Mouse (Mus musculus) neural tube, embryonic 12.5 days (tissue): ENCODE results near the gene Elk3. TPM values are rescaled to one million over a fixed set of nuclear protein-coding genes. Genes with fewer than 3 reads are reported as not detected.

ENCODE experiments used
- ATAC-seq: fragments of 200-750 bp; cut with Nextera tagmentation; 2 replicates; pipeline ENCODE4 v1.8.0; 2017; ENCODE audit warnings: low read depth, mild to moderate bottlenecking, moderate TSS enrichment, moderate library complexity; ENCODE audit not compliant: low FRiP score
- H3K27ac ChIP-seq: fragments of 300-500 bp; sonication (generic); 2 replicates; pipeline ENCODE4 v1.5.1; 2016
- H3K27me3 ChIP-seq: fragments of 300-500 bp; sonication (generic); replicated peaks from 2 replicates; pipeline ENCODE4 v1.6.1; 2016; ENCODE audit warnings: mild to moderate bottlenecking
- H3K36me3 ChIP-seq: fragments of 300-500 bp; sonication (generic); 2 replicates; pipeline ENCODE4 v1.6.1; 2016; ENCODE audit warnings: mild to moderate bottlenecking
- H3K4me1 ChIP-seq: fragments of 300-500 bp; sonication (generic); 2 replicates; pipeline ENCODE4 v1.6.1; 2016
- H3K4me2 ChIP-seq: fragments of 300-500 bp; sonication (generic); replicated peaks from 2 replicates; pipeline ENCODE4 v1.6.1; 2016; ENCODE audit warnings: mild to moderate bottlenecking
- H3K4me3 ChIP-seq: fragments of 300-500 bp; sonication (generic); 2 replicates; pipeline ENCODE4 v1.5.1; 2016
- H3K9ac ChIP-seq: fragments of 300-500 bp; sonication (generic); 2 replicates; pipeline ENCODE4 v1.6.1; 2016; ENCODE audit warnings: mild to moderate bottlenecking
- H3K9me3 ChIP-seq: fragments of 300-500 bp; sonication (generic); 2 replicates; pipeline ENCODE4 v1.6.1; 2016; ENCODE audit warnings: mild to moderate bottlenecking
- WGBS: fragments of 180-500 bp; shearing (Covaris S2); methylation state at CpG from one replicate; pipeline ENCODE4 v1.1.7; 2016; 5-methylcytosine and 5-hydroxymethylcytosine counted together
- polyA plus RNA-seq: library from polyadenylated mRNA; unstranded; fragments of >200 nt; fragmentation: Nextera tagmentation; extraction: Ambion mirVana; gene quantifications from 2 replicates; pipeline ENCODE4 v1.2.1, GENCODE M21; 2016

Elk3 gene
- polyA plus RNA-seq, 1 experiment from 2014 or later, result 21.3 TPM

DNA sequence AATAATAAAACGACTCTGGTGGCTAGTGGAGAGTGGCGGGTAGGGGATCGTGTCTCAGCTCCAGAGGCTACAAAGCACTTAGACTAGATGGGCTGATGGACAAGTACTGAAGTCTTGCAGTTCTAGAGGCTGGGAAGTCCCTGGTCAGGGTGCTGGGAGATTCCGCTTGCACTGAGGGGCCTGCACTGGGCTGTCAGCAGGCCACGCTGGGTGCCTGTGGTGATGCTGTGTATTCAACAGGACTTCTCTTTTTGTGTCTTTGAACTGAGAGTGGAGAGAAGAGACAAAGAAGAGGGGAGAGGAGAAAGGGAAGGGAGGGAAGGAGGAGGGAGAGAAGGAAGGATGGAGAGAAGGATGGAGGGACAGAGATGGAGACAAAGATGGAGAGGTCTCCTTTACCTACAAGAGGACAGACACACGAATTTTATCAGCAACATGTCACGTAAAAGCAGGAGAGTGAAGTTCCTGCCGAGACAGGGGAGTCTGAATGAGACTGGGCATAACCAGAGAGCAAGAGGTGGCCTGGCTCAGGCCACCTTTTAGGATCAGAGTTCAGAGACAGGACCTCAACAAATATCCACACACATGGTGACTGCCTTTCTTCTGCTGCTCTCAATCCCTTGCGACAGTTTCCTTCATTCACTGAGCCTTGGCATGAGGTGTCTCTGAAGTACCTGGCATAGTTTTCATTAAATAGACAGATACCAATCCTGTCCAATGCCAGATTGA is 35.4 kb upstream of the Elk3 start:
- 82% methylated on average over 9 of the region's 9 CpGs for WGBS
- Histone ChIP-seq H3K27ac (no peak overlapping the region), H3K4me1 (no peaks in the 10 kb centered on the region), H3K36me3 (no peaks in the 10 kb centered on the region), H3K4me3 (no peak overlapping the region), H3K9me3 (no peaks in the 10 kb centered on the region), H3K9ac (no peak overlapping the region), H3K27me3 (no peaks in the 10 kb centered on the region), H3K4me2 (no peak overlapping the region)
- no peak for ATAC-seq

DNA sequence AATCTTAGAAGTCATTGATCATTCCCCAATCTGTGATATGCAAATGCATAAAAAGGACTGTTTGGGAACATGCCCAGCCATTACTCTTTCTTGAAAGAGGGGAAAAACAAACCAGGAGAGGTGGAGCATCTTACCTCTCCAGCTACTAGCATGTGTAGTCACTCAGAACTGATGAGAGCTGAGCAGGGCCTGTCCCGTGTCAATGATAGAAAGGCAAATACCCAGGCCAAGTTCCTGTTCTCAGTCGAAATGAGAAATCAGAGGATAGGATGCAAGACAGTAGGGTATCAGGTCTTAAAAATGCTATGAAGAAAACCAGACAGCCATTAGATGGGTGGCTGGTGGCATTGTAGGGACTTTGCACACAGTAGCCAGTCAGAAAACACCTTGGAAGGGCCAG is 34.6 kb upstream of the Elk3 start:
- no peak overlapping the region for H3K27ac ChIP-seq
- no peak overlapping the region for H3K4me3 ChIP-seq
- H3K9ac ChIP-seq, result no peak overlapping the region
- 90% methylated on average over 2 of the region's 2 CpGs for WGBS
- H3K27me3 ChIP-seq, result no peaks in the 10 kb centered on the region
- no peaks in the 10 kb centered on the region for H3K9me3 ChIP-seq
- ATAC-seq, result no peak
- no peak overlapping the region for H3K4me2 ChIP-seq
- H3K36me3 ChIP-seq, result no peaks in the 10 kb centered on the region
- no peaks in the 10 kb centered on the region for H3K4me1 ChIP-seq

DNA sequence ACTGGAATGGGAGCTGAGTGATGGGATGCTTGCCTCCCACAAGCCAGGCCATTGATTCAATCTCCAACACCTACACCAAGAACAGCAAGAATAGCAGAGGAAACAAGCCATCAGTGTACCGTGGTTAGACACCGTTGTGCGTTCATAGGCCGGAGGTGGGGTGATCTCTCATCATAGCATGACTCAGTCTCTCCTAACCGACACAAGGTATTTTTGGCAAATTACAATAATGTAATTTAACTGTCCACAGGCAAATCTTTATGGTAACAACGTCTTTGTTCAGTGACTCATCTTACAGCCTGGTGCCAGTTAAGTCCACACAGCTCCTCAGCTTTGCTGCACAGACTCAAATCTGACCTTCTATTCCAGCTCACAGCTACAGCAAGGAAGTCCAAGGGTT is 32.5 kb upstream of the Elk3 start:
- WGBS, result 93% methylated on average over 6 of the region's 6 CpGs
- no peaks in the 10 kb centered on the region for H3K36me3 ChIP-seq

DNA sequence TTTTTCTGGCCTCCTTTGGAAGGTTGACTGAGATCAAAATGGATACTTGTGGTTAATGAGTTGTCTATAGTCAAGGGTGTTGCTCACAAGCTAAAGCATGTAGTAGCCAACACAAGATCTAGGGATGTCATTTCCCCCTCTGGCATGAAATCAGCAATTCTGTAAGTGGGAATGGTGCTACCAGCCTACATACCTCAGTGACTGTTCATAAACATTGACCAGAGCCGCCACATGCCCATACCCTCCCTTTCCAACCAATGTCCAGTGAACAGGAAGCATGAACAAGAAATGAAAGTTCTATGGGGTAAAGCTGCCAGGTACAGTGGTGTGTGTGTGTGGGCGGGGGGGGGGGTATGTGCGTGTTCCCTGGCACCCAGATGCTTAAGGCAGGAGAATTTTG is 32.1 kb upstream of the Elk3 start:
- Histone ChIP-seq H3K4me1 (no peaks in the 10 kb centered on the region), H3K27me3 (no peaks in the 10 kb centered on the region), H3K4me2 (no peak overlapping the region), H3K4me3 (no peak overlapping the region), H3K9me3 (no peaks in the 10 kb centered on the region), H3K27ac (no peak overlapping the region), H3K36me3 (no peaks in the 10 kb centered on the region), H3K9ac (no peak overlapping the region)
- ATAC-seq, result no peak
- WGBS, result 83% methylated on average over 3 of the region's 3 CpGs

More for the DNA sequence above, 32.5 kb upstream of the Elk3 start:
- H3K4me2 ChIP-seq, result no peak overlapping the region
- no peak for ATAC-seq
- no peaks in the 10 kb centered on the region for H3K9me3 ChIP-seq
- no peaks in the 10 kb centered on the region for H3K27me3 ChIP-seq
- no peak overlapping the region for H3K27ac ChIP-seq
- no peak overlapping the region for H3K9ac ChIP-seq
- no peaks in the 10 kb centered on the region for H3K4me1 ChIP-seq
- no peak overlapping the region for H3K4me3 ChIP-seq

DNA sequence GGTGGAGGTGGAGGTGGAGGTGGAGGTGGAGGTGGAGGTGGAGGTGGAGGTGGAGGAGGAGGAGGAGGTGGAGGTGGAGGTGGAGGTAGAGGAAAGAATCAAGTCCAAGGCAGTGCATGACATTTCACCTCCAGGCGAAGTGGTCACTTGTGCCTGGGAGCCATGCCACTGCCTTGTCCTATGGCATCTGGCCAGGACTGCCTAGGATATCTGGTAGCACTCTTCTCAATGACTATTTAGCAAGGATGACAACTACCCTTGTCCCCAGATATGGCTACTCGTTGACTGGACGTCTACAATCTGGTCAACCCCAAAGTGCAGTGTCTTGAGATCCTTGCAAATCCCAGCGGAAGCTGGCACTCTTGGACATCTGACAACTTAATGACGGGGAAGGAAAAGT is 27.6 kb upstream of the Elk3 start:
- Histone ChIP-seq H3K4me1 (no peaks in the 10 kb centered on the region), H3K27ac (no peak overlapping the region)
- WGBS, result 83% methylated on average over 5 of the region's 5 CpGs

DNA sequence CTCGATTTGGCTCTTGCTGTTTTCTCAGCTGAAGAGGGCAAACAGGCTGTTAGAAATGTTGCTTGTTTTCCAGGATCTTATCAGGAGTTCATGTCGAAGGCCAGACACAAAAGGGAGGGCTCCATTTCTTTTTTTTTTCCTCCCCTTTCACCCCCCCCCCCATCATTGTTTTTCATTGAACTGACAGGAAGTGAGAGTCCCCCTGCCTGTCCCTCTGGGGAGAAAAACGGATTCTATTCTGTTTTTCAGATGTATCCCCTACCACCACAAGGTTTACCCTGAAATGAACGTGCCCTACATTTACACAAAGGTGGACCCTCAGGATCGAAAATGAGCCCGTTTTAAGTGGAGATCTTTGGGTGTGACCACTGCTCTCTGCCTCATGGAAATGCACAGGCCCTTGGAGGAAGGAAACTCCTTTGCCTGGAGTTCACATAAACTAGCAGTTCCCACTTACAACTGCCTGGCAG is 25.6 kb upstream of the Elk3 start:
- no peaks in the 10 kb centered on the region for H3K27me3 ChIP-seq
- H3K9ac ChIP-seq, result no peak overlapping the region
- no peak for ATAC-seq
- no peaks in the 10 kb centered on the region for H3K36me3 ChIP-seq
- 75% methylated on average over 6 of the region's 6 CpGs for WGBS
- 0 out of 2 replicates have a peak, but pooled peaks cover 4% of the 10 kb centered on the region for H3K4me1 ChIP-seq
- no peak overlapping the region for H3K4me3 ChIP-seq
- no peak overlapping the region for H3K27ac ChIP-seq
- H3K4me2 ChIP-seq, result no peak overlapping the region
- no peaks in the 10 kb centered on the region for H3K9me3 ChIP-seq

More for the DNA sequence above, 27.6 kb upstream of the Elk3 start:
- no peaks in the 10 kb centered on the region for H3K27me3 ChIP-seq
- no peak overlapping the region for H3K9ac ChIP-seq
- no peak overlapping the region for H3K4me3 ChIP-seq
- no peaks in the 10 kb centered on the region for H3K36me3 ChIP-seq
- H3K4me2 ChIP-seq, result no peak overlapping the region
- no peak for ATAC-seq
- no peaks in the 10 kb centered on the region for H3K9me3 ChIP-seq

DNA sequence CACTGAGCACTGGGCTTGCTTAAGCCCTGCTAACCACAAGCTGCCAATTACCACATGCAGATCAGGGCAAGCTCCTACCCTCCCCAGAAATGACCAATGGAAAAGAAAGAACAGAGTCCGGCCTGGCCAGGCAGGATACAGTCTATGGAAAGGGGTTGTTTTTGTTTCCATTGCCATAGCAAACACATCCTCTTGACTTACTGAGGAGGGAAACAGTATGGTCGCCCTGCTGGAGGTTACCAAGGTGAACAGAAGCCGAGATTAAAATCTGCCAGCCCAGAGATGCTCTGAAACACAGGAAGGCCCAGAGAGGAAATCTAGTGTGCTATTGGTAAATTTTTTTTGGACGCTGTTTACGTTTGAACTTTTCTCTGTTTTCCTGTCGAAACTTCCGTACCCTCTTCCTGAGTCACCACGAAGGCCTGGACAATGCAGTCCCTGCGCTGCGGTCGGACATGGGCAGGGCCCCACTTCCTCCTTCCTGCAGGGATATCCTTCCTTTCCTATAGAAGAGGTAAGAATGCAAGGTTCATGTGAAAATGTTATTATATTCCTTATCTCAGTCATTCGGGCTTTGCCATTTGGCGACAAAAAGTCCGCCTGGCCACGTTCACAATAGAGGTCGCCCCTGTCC is 25.0 kb upstream of the Elk3 start:
- Histone ChIP-seq H3K27me3 (no peaks in the 10 kb centered on the region), H3K9me3 (no peaks in the 10 kb centered on the region), H3K4me1 (0 out of 2 replicates have a peak, but pooled peaks cover 4% of the 10 kb centered on the region), H3K9ac (no peak overlapping the region), H3K27ac (no peak overlapping the region), H3K4me3 (no peak overlapping the region), H3K36me3 (no peaks in the 10 kb centered on the region), H3K4me2 (no peak overlapping the region)
- ATAC-seq, result no peak
- WGBS, result 87% methylated on average over 16 of the region's 16 CpGs

DNA sequence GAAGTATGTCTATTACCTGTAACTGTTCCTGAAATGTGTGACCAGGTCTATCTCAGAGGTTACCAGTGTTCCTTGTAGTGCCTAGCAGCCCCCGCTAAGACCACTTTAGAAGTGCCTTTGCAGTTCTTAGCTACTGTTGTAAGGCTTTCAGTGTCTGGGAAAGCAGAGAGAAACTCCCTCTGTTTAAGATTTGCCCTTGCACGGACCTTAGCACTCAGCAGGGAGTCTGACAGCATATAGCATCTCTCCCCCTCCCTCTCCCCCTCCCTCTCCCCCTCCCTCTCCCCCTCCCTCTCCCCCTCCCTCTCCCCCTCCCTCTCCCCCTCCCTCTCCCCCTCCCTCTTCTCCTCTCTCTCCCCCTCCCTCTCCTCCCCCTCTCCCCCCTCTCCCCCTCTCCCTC is 24.1 kb upstream of the Elk3 start:
- H3K4me2 ChIP-seq, result no peak overlapping the region
- no peaks in the 10 kb centered on the region for H3K9me3 ChIP-seq
- no peak overlapping the region for H3K27ac ChIP-seq
- H3K4me1 ChIP-seq, result 0 out of 2 replicates have a peak, but pooled peaks cover 4% of the 10 kb centered on the region
- 43% methylated on average over 2 of the region's 2 CpGs for WGBS
- no peaks in the 10 kb centered on the region for H3K36me3 ChIP-seq
- no peak overlapping the region for H3K4me3 ChIP-seq
- no peak overlapping the region for H3K9ac ChIP-seq
- no peak for ATAC-seq
- H3K27me3 ChIP-seq, result no peaks in the 10 kb centered on the region

DNA sequence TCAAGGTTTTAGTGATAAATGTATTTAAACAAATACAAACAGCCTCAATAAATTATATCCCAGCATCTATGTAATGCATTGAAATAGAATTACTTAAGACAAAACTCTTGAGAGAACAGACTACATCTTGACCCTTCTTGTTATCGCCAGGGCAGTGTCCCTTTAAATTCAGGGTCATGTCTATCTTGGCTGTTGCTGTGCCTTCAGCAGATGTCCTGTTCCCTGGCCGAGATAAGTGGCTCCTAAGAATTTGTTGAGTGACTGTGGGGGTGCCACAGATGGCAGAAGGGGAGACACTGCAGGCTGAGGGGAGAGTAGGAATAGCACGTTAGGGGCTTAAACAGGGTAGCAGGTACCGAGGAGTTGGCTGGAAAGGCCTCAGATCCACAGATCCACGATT is 22.3 kb upstream of the Elk3 start:
- no peak for ATAC-seq
- H3K4me3 ChIP-seq, result no peak overlapping the region
- H3K4me1 ChIP-seq, result 0 out of 2 replicates have a peak, but pooled peaks cover 4% of the 10 kb centered on the region
- no peaks in the 10 kb centered on the region for H3K27me3 ChIP-seq
- 83% methylated on average over 5 of the region's 5 CpGs for WGBS
- H3K4me2 ChIP-seq, result no peak overlapping the region
- no peak overlapping the region for H3K27ac ChIP-seq
- no peaks in the 10 kb centered on the region for H3K9me3 ChIP-seq
- no peaks in the 10 kb centered on the region for H3K36me3 ChIP-seq
- H3K9ac ChIP-seq, result no peak overlapping the region

DNA sequence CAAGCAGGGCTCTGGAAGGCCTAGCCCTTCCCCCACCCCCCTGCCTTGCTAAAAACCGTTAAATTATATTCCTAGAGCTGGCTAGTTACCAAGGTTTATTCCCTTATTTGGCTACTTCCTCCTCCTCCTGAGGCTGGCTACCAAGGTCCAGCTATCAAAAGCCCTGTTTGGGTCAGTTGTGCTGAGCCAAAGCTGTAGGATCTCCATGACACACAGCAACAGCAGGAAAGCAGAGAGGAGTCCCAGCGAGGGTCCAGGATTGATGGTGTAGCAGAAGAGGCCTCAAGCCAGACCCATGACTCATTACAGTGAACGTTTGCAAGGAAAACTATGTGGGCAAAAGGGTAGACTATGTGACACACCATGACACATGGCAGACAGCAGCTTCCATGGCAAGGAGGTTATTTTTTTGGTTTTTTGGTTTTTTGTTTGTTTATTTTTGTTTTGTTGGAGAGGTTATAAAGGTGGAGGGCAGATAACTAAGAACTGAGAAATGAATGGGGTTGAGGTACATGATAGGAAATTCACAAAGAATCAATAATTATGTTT is 21.4 kb upstream of the Elk3 start:
- no peaks in the 10 kb centered on the region for H3K27me3 ChIP-seq
- H3K36me3 ChIP-seq, result no peaks in the 10 kb centered on the region
- H3K9me3 ChIP-seq, result no peaks in the 10 kb centered on the region
- H3K9ac ChIP-seq, result no peak overlapping the region
- 54% methylated on average over 3 of the region's 3 CpGs for WGBS
- ATAC-seq, result no peak
- H3K4me2 ChIP-seq, result no peak overlapping the region
- H3K4me3 ChIP-seq, result no peak overlapping the region
- H3K4me1 ChIP-seq, result 0 out of 2 replicates have a peak, but pooled peaks cover 4% of the 10 kb centered on the region
- no peak overlapping the region for H3K27ac ChIP-seq

DNA sequence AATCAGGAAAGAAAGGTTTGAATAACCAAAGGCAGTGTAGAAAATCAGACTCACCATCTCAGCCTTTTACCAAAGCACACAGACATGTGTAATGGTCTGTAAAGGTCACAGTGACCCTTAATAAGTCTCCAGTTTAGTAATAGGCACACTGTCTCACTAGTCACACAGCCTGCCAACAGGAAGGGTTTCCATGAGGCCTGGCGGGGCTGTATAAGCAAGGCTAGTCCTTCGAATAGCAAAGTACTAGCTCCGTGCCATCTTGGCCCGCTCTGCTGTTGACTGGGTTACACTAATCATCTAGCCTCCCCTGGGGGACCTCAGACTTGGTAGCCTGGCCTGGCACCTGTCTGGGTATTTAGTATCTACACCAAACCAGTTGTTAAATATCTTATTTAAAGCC is 20.6 kb upstream of the Elk3 start:
- Histone ChIP-seq H3K27ac (no peak overlapping the region), H3K4me1 (0 out of 2 replicates have a peak, but pooled peaks cover 4% of the 10 kb centered on the region), H3K4me2 (no peak overlapping the region), H3K27me3 (no peaks in the 10 kb centered on the region), H3K9me3 (no peaks in the 10 kb centered on the region), H3K36me3 (no peaks in the 10 kb centered on the region), H3K4me3 (no peak overlapping the region), H3K9ac (no peak overlapping the region)
- 73% methylated on average over 4 of the region's 4 CpGs for WGBS
- ATAC-seq, result no peak

DNA sequence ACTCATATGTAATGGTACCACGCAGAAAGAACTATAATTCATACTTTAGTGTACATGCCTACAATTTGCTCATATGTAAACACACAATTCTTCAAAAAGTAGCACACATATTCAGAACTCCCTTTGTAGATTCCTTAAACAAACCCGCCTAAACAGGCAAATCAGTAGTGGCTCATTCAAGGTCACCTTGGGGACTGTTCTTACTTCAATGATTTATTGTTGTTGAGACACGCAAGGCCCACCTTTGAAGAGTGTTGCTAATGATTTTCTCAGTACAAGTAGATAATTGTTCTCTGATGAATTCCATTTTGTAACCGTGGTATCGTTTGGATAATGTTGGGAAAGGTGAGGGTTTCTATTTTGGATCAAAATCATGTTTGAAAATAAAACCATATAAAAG is 17.4 kb upstream of the Elk3 start:
- 0 out of 2 replicates have a peak, but pooled peaks cover 4% of the 10 kb centered on the region for H3K4me1 ChIP-seq
- no peak overlapping the region for H3K4me2 ChIP-seq
- no peak overlapping the region for H3K4me3 ChIP-seq
- ATAC-seq, result no peak
- 79% methylated on average over 5 of the region's 5 CpGs for WGBS
- H3K36me3 ChIP-seq, result no peaks in the 10 kb centered on the region
- H3K27me3 ChIP-seq, result no peaks in the 10 kb centered on the region
- H3K9me3 ChIP-seq, result no peaks in the 10 kb centered on the region
- no peak overlapping the region for H3K27ac ChIP-seq
- H3K9ac ChIP-seq, result no peak overlapping the region
